Mouse (Mus musculus) liver, embryonic 14.5 days (tissue): ENCODE measurements at regions not wholly inside any gene's neighbourhood (a gene's known extent, or its start where the extent isn't known, plus 50 kb on each side); places are given as distances from the start of the nearest gene placed in this dataset.

ENCODE experiments used
- ATAC-seq: fragments of 200-750 bp; cut with Nextera tagmentation; 2 replicates; pipeline ENCODE4 v1.8.0; 2017; ENCODE audit warnings: moderate number of reproducible peaks, mild to moderate bottlenecking, moderate library complexity; ENCODE audit not compliant: insufficient read depth
- DNase-seq, 3 experiments: peaks; one replicate each; pipeline ENCODE4 v3.0.0-alpha.2; 2012 to 2013; ENCODE audit warnings: low read depth in 3 of 3, low spot score in 3 of 3
- H3K27ac ChIP-seq: fragments of 300-500 bp; sonication (generic); 2 replicates; pipeline ENCODE4 v1.5.1; 2014; ENCODE audit warnings: moderate library complexity, mild to moderate bottlenecking, control low read depth, inconsistent platforms
- H3K27me3 ChIP-seq: fragments of 300-500 bp; sonication (generic); 2 replicates; pipeline ENCODE4 v1.6.1; 2014; ENCODE audit warnings: mild to moderate bottlenecking, low read length, moderate library complexity; ENCODE audit not compliant: control insufficient read depth, insufficient read depth
- H3K36me3 ChIP-seq: fragments of 300-500 bp; sonication (generic); replicated peaks from 2 replicates; pipeline ENCODE4 v1.6.1; 2014; ENCODE audit warnings: low read depth; ENCODE audit not compliant: control insufficient read depth, insufficient read depth
- H3K4me1 ChIP-seq, 2 experiments: fragments of 200-500 bp in 1 of 2; fragments of 300-500 bp in 1 of 2; sonication (generic) in 1 of 2; replicated peaks; 2 replicates each; pipeline ENCODE4 v1.6.1; 2012 to 2014; ENCODE audit warnings: antibody characterized with exemption in 1 of 2, inconsistent platforms in 1 of 2, low read length in 1 of 2; ENCODE audit not compliant: control insufficient read depth in 2 of 2, insufficient read depth in 2 of 2
- H3K4me2 ChIP-seq: fragments of 300-500 bp; sonication (generic); 2 replicates; pipeline ENCODE4 v1.6.1; 2014; ENCODE audit warnings: low read depth, mild to moderate bottlenecking, control low read depth, moderate library complexity
- H3K4me3 ChIP-seq, 2 experiments: fragments of 200-500 bp in 1 of 2; fragments of 300-500 bp in 1 of 2; sonication (generic) in 1 of 2; 2 replicates each; pipeline ENCODE4 v1.5.1; 2012 to 2014; ENCODE audit warnings: low read depth in 2 of 2, low read length in 2 of 2, mild to moderate bottlenecking in 2 of 2, control low read depth in 1 of 2, inconsistent platforms in 1 of 2, moderate library complexity in 1 of 2; ENCODE audit not compliant: insufficient read depth in 1 of 2
- H3K9ac ChIP-seq: fragments of 300-500 bp; sonication (generic); replicated peaks from 2 replicates; pipeline ENCODE4 v1.6.1; 2014; ENCODE audit warnings: mild to moderate bottlenecking, control low read depth, moderate library complexity
- H3K9me3 ChIP-seq: fragments of 300-500 bp; sonication (generic); 2 replicates; pipeline ENCODE4 v1.6.1; 2016; ENCODE audit warnings: low read length, mixed read lengths; ENCODE audit not compliant: control insufficient read depth
- CTCF ChIP-seq: IDR thresholded peaks from 2 replicates; pipeline ENCODE4 v1.5.1; 2016; ENCODE audit warnings: antibody characterized with exemption, low read depth, control low read depth
- EP300 ChIP-seq: IDR thresholded peaks from 2 replicates; pipeline ENCODE4 v1.6.1; 2016; ENCODE audit warnings: antibody characterized with exemption, low read depth
- WGBS: fragments of 180-500 bp; shearing (Covaris S2); extraction: QIAGEN DNeasy Blood & Tissue Kit; methylation state at CpG from one replicate; pipeline ENCODE4 v1.1.7; 2014; ENCODE audit not compliant: insufficient replicate concordance; 5-methylcytosine and 5-hydroxymethylcytosine counted together

DNA sequence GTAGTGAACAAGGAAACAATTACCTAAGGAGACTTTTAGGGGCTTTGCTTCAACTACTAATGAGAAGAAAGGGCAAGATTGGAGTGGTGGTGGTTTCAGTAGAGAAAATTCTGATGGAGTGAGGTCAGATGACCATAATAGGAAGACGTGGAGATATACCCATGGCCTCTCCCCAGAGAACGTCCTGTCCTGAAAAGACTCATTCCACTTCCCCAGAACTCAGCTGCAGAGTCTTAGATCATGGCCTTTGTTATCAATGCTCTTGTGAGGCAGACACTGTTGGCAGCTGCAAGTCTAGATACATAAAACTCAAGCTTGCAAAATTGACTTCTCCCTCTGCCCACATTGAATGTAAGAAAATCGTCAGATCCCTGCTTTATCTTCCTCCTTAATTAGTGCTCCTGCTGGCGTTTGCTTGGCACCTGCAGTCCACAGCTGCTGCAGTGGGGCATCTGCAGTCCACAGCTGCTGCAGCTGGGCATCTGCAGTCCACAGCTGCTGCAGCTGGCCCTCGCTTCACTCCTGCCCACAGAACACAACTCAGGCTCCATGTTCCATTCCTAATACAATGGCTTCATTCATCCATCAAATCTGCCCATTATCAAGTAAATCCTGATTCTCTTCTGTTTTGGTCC lies 162.5 kb downstream of the Cxcl12 start:
- Histone ChIP-seq H3K9me3 (no peaks in the 10 kb centered on the region), H3K27me3 (no peaks in the 10 kb centered on the region), H3K4me3 (no peak overlapping the region), H3K4me2 (no peak overlapping the region), H3K36me3 (no peaks in the 10 kb centered on the region), H3K27ac (no peak overlapping the region), H3K9ac (no peak overlapping the region), H3K4me1 (no peaks in the 10 kb centered on the region)
- 26% methylated on average over 5 of the region's 5 CpGs for WGBS
- ATAC-seq (no peak), DNase-seq (no peak)
- TF ChIP-seq EP300 = no peak
- TF ChIP-seq CTCF = no peak

DNA sequence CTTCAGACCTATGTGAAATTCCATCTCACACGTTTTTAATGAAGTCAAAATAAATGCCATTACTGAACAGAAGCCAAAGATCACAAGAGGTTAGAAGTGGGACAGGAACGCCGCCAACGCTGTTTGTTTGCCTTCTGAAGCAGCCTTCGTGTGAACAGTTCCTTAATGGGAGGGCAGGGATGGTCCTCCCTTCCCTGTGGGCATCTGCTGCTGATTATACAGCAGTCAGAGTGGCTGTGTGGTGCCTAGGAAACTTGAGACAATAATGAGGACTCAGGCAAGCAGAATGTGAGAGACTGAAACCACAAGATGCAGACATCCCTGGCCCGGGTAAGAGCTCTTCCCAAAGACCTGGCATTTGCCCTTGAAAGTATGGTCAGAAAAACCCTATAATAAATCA lies 164.3 kb downstream of the Cxcl12 start:
- Histone ChIP-seq H3K27me3 (no peaks in the 10 kb centered on the region), H3K27ac (no peak overlapping the region), H3K4me1 (no peaks in the 10 kb centered on the region), H3K9me3 (no peaks in the 10 kb centered on the region), H3K9ac (no peak overlapping the region), H3K36me3 (no peaks in the 10 kb centered on the region), H3K4me3 (no peak overlapping the region), H3K4me2 (no peak overlapping the region)
- TF ChIP-seq EP300 (no peak), CTCF (no peak)
- no peak for DNase-seq
- 50% methylated on average over 6 of the region's 6 CpGs for WGBS
- no peak for ATAC-seq

DNA sequence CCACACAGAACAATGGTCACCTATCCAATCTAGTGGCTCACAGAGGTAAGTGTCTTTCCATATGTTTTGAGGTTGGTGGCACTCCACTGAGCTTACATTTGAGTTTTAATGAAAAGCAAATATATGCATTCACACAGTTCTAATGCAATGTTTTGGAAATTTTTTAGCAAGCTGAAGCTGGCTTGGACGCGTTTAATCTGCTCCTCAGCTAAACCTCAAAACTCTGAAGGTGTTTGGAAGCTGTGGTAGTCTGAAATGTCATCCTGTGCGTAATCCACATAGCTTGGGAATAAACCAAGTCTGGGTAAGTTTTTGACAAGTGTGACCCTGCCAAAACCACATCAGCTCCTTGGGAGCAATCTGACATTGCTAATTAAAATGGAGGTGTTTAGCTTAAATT lies 173.8 kb downstream of the Cxcl12 start:
- H3K27me3 ChIP-seq = no peaks in the 10 kb centered on the region
- H3K27ac ChIP-seq = no peak overlapping the region
- WGBS = 68% methylated on average over 3 of the region's 3 CpGs
- no peaks in the 10 kb centered on the region for H3K36me3 ChIP-seq
- no peak overlapping the region for H3K9ac ChIP-seq
- DNase-seq (no peak), ATAC-seq (no peak)
- no peaks in the 10 kb centered on the region for H3K4me1 ChIP-seq
- H3K4me2 ChIP-seq = no peak overlapping the region
- H3K4me3 ChIP-seq = no peak overlapping the region
- no peaks in the 10 kb centered on the region for H3K9me3 ChIP-seq
- TF ChIP-seq CTCF (no peak), EP300 (no peak)

DNA sequence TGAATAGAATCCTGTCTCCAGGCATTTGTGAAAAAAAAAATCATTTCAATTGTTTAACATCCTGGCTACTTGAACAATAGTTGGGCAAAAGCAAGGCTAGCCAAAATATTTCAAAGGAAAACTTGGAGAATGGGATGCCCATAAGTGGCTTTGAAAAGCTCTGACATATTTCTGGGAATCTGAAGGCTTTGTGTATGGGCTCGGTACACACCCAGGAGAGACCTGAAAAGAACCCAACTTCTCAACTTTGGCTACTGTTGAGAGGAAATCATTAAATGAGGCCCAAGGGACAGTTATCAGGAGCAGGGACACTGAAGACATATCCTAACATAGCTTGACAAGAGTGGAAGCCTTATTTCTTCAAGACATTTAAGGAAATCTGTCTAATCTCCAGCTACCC lies 179.0 kb downstream of the Cxcl12 start:
- TF ChIP-seq EP300 = no peak
- no peak for TF ChIP-seq CTCF
- no peak for DNase-seq
- Histone ChIP-seq H3K4me3 (no peak overlapping the region), H3K27me3 (no peaks in the 10 kb centered on the region), H3K4me2 (no peak overlapping the region), H3K27ac (no peak overlapping the region), H3K36me3 (no peaks in the 10 kb centered on the region), H3K9ac (no peak overlapping the region), H3K9me3 (no peaks in the 10 kb centered on the region), H3K4me1 (no peaks in the 10 kb centered on the region)
- no peak for ATAC-seq
- WGBS = 66% methylated on average over 1 of the region's 1 CpGs

DNA sequence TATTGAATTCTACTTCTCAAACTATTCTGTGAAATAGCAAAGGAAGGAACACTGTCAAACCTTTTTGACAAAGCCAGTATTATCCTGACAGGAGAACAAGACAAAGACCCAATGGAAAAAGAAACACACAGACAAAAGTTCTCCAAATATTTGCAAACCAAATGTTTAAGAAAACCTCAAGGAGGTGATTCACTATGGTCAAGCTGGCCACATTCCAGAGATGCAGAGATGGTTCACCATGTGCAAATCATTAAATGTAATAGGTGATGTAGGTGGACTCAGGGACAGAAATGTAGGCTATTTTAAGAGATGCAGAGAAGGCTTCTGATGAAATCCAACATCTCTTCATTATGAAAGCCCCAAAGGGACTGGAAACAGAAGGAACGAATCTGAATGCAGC lies 183.5 kb downstream of the Cxcl12 start:
- no peaks in the 10 kb centered on the region for H3K4me1 ChIP-seq
- DNase-seq = no peak
- 30% methylated on average over 1 of the region's 1 CpGs for WGBS
- ATAC-seq = no peak
- TF ChIP-seq EP300 = no peak
- TF ChIP-seq CTCF = no peak
- H3K4me3 ChIP-seq = no peak overlapping the region
- no peaks in the 10 kb centered on the region for H3K36me3 ChIP-seq
- H3K27me3 ChIP-seq = no peaks in the 10 kb centered on the region
- H3K4me2 ChIP-seq = no peak overlapping the region
- H3K9me3 ChIP-seq = no peaks in the 10 kb centered on the region
- no peak overlapping the region for H3K27ac ChIP-seq
- no peak overlapping the region for H3K9ac ChIP-seq
